Mouse (Mus musculus) kidney, embryonic 15.5 days (tissue): ENCODE measurements at regions not wholly inside any gene's neighbourhood (a gene's known extent, or its start where the extent isn't known, plus 50 kb on each side); places are given as distances from the start of the nearest gene placed in this dataset.
A peak's percentile ranks its signal among the peaks of the same experiment; 100 is the strongest.

Experiments
- ATAC-seq: fragments of 200-750 bp; cut with Nextera tagmentation; replicated peaks from 2 replicates; pipeline ENCODE4 v1.8.0; 2017; ENCODE audit warnings: moderate TSS enrichment; ENCODE audit not compliant: low FRiP score
- H3K27ac ChIP-seq: fragments of 300-500 bp; sonication (generic); 2 replicates; pipeline ENCODE4 v1.5.1; 2015; ENCODE audit warnings: mild to moderate bottlenecking, inconsistent platforms
- H3K27me3 ChIP-seq: fragments of 300-500 bp; sonication (generic); 2 replicates; pipeline ENCODE4 v1.6.1; 2015; ENCODE audit warnings: inconsistent platforms
- H3K36me3 ChIP-seq: fragments of 300-500 bp; sonication (generic); 2 replicates; pipeline ENCODE4 v1.6.1; 2015; ENCODE audit warnings: inconsistent platforms
- H3K4me1 ChIP-seq: fragments of 300-500 bp; sonication (generic); 2 replicates; pipeline ENCODE4 v1.6.1; 2015; ENCODE audit warnings: inconsistent platforms
- H3K4me2 ChIP-seq: fragments of 300-500 bp; sonication (generic); 2 replicates; pipeline ENCODE4 v1.6.1; 2015; ENCODE audit warnings: moderate library complexity, mild to moderate bottlenecking, inconsistent platforms
- H3K4me3 ChIP-seq: fragments of 300-500 bp; sonication (generic); replicated peaks from 2 replicates; pipeline ENCODE4 v1.5.1; 2015; ENCODE audit warnings: mild to moderate bottlenecking, inconsistent platforms
- H3K9ac ChIP-seq: fragments of 300-500 bp; sonication (generic); 2 replicates; pipeline ENCODE4 v1.6.1; 2015; ENCODE audit warnings: mild to moderate bottlenecking, inconsistent platforms
- H3K9me3 ChIP-seq: fragments of 300-500 bp; sonication (generic); replicated peaks from 2 replicates; pipeline ENCODE4 v1.6.1; 2016; ENCODE audit warnings: inconsistent platforms
- WGBS: fragments of 180-500 bp; shearing (Covaris S2); methylation state at CpG from one replicate; pipeline ENCODE4 v1.1.7; 2015; ENCODE audit warnings: mixed read lengths; 5-methylcytosine and 5-hydroxymethylcytosine counted together

- Histone ChIP-seq H3K27me3 (no peaks in the 10 kb centered on the region), H3K9me3 (no peaks in the 10 kb centered on the region), H3K4me3 (no peak overlapping the region), H3K4me1 (peaks cover 10% of the 10 kb centered on the region), H3K27ac (no peak overlapping the region), H3K4me2 (no peak overlapping the region), H3K9ac (no peak overlapping the region), H3K36me3 (no peaks in the 10 kb centered on the region)
- 82% methylated on average over 2 of the region's 2 CpGs for WGBS
- no peak for ATAC-seq
Observed at GRCm38 (mm10) chr4:84060187-84060586, 534.8 kb downstream of the Ccdc171 start.

- Histone ChIP-seq H3K4me3 (no peak overlapping the region), H3K9ac (no peak overlapping the region), H3K27me3 (no peaks in the 10 kb centered on the region), H3K4me1 (peaks cover 29% of the 10 kb centered on the region), H3K36me3 (no peaks in the 10 kb centered on the region), H3K27ac (no peak overlapping the region), H3K9me3 (no peaks in the 10 kb centered on the region), H3K4me2 (no peak overlapping the region)
- no peak for ATAC-seq
- WGBS = 88% methylated on average over 5 of the region's 5 CpGs
Observed at GRCm38 (mm10) chr4:84063755-84064154, 538.4 kb downstream of the Ccdc171 start.

GRCm38 (mm10) chr4:84064614-84065456 is 539.5 kb downstream of the Ccdc171 start:
- H3K27ac ChIP-seq = no peak overlapping the region
- no peaks in the 10 kb centered on the region for H3K36me3 ChIP-seq
- no peak overlapping the region for H3K4me2 ChIP-seq
- no peak overlapping the region for H3K4me3 ChIP-seq
- peaks cover 40% of the 10 kb centered on the region for H3K4me1 ChIP-seq
- H3K9me3 ChIP-seq = no peaks in the 10 kb centered on the region
- no peaks in the 10 kb centered on the region for H3K27me3 ChIP-seq
- H3K9ac ChIP-seq = no peak overlapping the region
- 23% methylated on average over 15 of the region's 15 CpGs for WGBS
- ATAC-seq = peak; percentile 55; the same call in 1 of the 2 replicates

GRCm38 (mm10) chr4:84065457-84066124 is 540.2 kb downstream of the Ccdc171 start:
- Histone ChIP-seq H3K9me3 (no peaks in the 10 kb centered on the region), H3K27me3 (no peaks in the 10 kb centered on the region), H3K4me2 (no peak overlapping the region), H3K4me1 (peaks cover 47% of the 10 kb centered on the region), H3K27ac (no peak overlapping the region), H3K36me3 (no peaks in the 10 kb centered on the region), H3K9ac (no peak overlapping the region), H3K4me3 (no peak overlapping the region)
- ATAC-seq = no peak
- WGBS = 52% methylated on average over 12 of the region's 12 CpGs

- H3K27me3 ChIP-seq = no peaks in the 10 kb centered on the region
Observed at GRCm38 (mm10) chr4:84067931-84068575, 542.7 kb downstream of the Ccdc171 start.

GRCm38 (mm10) chr4:84068947-84069663 is 543.8 kb downstream of the Ccdc171 start:
- 20% methylated on average over 11 of the region's 11 CpGs for WGBS
- H3K4me2 ChIP-seq = no peak overlapping the region
- H3K27ac ChIP-seq = peak overlapping the region; percentile 81
- H3K9me3 ChIP-seq = no peaks in the 10 kb centered on the region
- H3K36me3 ChIP-seq = no peaks in the 10 kb centered on the region
- no peaks in the 10 kb centered on the region for H3K27me3 ChIP-seq
- no peak overlapping the region for H3K4me3 ChIP-seq
- no peak for ATAC-seq
- H3K4me1 ChIP-seq = peaks cover 57% of the 10 kb centered on the region
- H3K9ac ChIP-seq = no peak overlapping the region

More at GRCm38 (mm10) chr4:84067931-84068575, 542.7 kb downstream of the Ccdc171 start:
- peaks cover 57% of the 10 kb centered on the region for H3K4me1 ChIP-seq
- no peaks in the 10 kb centered on the region for H3K36me3 ChIP-seq
- H3K27ac ChIP-seq = peak overlapping the region; percentile 81
- no peak overlapping the region for H3K4me3 ChIP-seq
- H3K9me3 ChIP-seq = no peaks in the 10 kb centered on the region
- 57% methylated on average over 14 of the region's 14 CpGs for WGBS
- peak; percentile 62 for ATAC-seq
- no peak overlapping the region for H3K4me2 ChIP-seq
- H3K9ac ChIP-seq = no peak overlapping the region

- Histone ChIP-seq H3K9ac (no peak overlapping the region), H3K9me3 (no peaks in the 10 kb centered on the region), H3K27ac (peak overlapping the region; percentile 67), H3K4me3 (no peak overlapping the region), H3K36me3 (no peaks in the 10 kb centered on the region), H3K27me3 (no peaks in the 10 kb centered on the region), H3K4me2 (no peak overlapping the region), H3K4me1 (peaks cover 52% of the 10 kb centered on the region)
- WGBS = 61% methylated on average over 13 of the region's 13 CpGs
- no peak for ATAC-seq
Observed at GRCm38 (mm10) chr4:84069681-84070080, 544.3 kb downstream of the Ccdc171 start.

- Histone ChIP-seq H3K9me3 (no peaks in the 10 kb centered on the region), H3K27me3 (no peaks in the 10 kb centered on the region), H3K27ac (peak overlapping the region; percentile 67), H3K36me3 (no peaks in the 10 kb centered on the region), H3K9ac (no peak overlapping the region), H3K4me2 (no peak overlapping the region), H3K4me3 (no peak overlapping the region), H3K4me1 (peaks cover 48% of the 10 kb centered on the region)
- ATAC-seq = no peak
- WGBS = 52% methylated on average over 4 of the region's 4 CpGs
Observed at GRCm38 (mm10) chr4:84070089-84070488, 544.7 kb downstream of the Ccdc171 start.

- no peak overlapping the region for H3K9ac ChIP-seq
- no peak overlapping the region for H3K27ac ChIP-seq
- 74% methylated on average over 5 of the region's 5 CpGs for WGBS
- no peak for ATAC-seq
- H3K4me2 ChIP-seq = no peak overlapping the region
- no peaks in the 10 kb centered on the region for H3K9me3 ChIP-seq
- H3K4me1 ChIP-seq = peaks cover 38% of the 10 kb centered on the region
- no peaks in the 10 kb centered on the region for H3K36me3 ChIP-seq
- H3K4me3 ChIP-seq = no peak overlapping the region
- H3K27me3 ChIP-seq = no peaks in the 10 kb centered on the region
Observed at GRCm38 (mm10) chr4:84072096-84072495, 546.8 kb downstream of the Ccdc171 start.

GRCm38 (mm10) chr4:84076526-84076925 is 551.2 kb downstream of the Ccdc171 start:
- H3K27ac ChIP-seq = no peak overlapping the region
- no peaks in the 10 kb centered on the region for H3K36me3 ChIP-seq
- no peak for ATAC-seq
- no peak overlapping the region for H3K9ac ChIP-seq
- no peaks in the 10 kb centered on the region for H3K9me3 ChIP-seq
- peaks cover 7% of the 10 kb centered on the region; the same call in 1 of the 2 replicates for H3K4me1 ChIP-seq
- no peak overlapping the region for H3K4me2 ChIP-seq
- 97% methylated on average over 1 of the region's 1 CpGs for WGBS
- no peaks in the 10 kb centered on the region for H3K27me3 ChIP-seq
- H3K4me3 ChIP-seq = no peak overlapping the region

GRCm38 (mm10) chr4:84079516-84079915 is 554.2 kb downstream of the Ccdc171 start:
- no peaks in the 10 kb centered on the region for H3K27me3 ChIP-seq
- H3K4me3 ChIP-seq = no peak overlapping the region
- no peak for ATAC-seq
- H3K9me3 ChIP-seq = no peaks in the 10 kb centered on the region
- H3K36me3 ChIP-seq = no peaks in the 10 kb centered on the region
- H3K9ac ChIP-seq = no peak overlapping the region
- 0 out of 2 replicates have a peak overlapping the region, but pooled peaks have one; percentile 39 for H3K27ac ChIP-seq
- no peak overlapping the region for H3K4me2 ChIP-seq
- 81% methylated on average over 2 of the region's 2 CpGs for WGBS
- peaks cover 8% of the 10 kb centered on the region; the same call in 1 of the 2 replicates for H3K4me1 ChIP-seq
